Mouse (Mus musculus): ENCODE data around the gene Helb. TPM values are rescaled to one million over a fixed set of nuclear protein-coding genes. Genes with fewer than 3 reads are reported as not detected.

Helb gene
- 3.4 and 3.6 TPM in 2 replicates for polyA plus RNA-seq (2015; fragmentation: Nextera tagmentation; extraction: Ambion mirVana)

DNA sequence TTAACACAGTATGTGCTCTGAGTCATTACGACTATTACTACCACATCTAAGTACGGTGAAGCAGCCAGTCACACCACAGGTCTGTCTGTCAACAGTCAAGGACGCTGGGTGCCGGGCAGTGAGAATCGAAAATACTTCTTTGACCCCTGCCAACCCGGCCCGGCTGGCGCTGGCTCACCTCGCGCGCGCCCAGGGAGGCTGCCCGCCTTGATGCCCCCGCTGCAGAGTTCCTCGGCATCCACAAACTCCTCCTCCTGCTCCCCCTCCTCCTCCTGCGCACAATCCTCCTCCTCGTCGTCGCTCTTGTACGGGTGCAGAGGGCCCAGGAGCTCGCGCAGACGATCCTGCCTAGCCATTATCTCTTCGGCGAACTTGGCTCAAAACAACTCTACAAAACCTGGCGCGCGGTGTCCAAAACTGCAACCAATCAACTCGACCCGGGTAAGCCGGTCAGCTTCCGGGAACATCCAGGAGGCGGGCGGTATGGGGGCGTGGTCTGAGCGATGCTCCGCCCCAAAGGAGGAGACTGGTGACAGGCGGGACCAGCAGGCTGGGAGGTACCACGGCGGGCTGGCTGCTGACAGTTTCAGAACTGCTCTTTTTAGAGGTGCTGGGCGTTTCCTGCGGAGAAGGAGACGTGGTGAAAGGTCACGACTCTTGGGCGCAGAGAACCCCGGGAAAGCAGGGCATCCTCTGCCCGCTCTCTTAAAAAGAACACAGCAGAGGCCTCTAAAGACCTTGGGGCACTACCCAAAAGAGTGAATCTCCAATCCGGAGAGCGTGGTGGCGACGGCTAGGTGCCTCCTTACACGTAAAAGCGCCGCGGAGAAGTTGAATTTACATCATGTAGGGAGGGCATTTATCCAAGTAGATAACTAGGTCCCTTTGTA, at the start of gene Helb:
Gene Helb, minus strand, starts transcription at position 481 of the 890 bp plus-strand sequence.

Other genes with a start within 250 kb of the Helb start
- 127 and 145 TPM in 2 replicates for gene Tmbim4, start 88.6 kb upstream of the Helb start, polyA plus RNA-seq (2015; fragmentation: Nextera tagmentation; extraction: Ambion mirVana)
- 2.8 and 2.9 TPM in 2 replicates for gene Irak3, start 89.1 kb upstream of the Helb start, polyA plus RNA-seq (2015; fragmentation: Nextera tagmentation; extraction: Ambion mirVana)
- 31.1 and 32.3 TPM in 2 replicates for gene Llph, start 114.1 kb upstream of the Helb start, polyA plus RNA-seq (2015; fragmentation: Nextera tagmentation; extraction: Ambion mirVana)